Mouse (Mus musculus) left cerebral cortex, postnatal 4 days (tissue): ENCODE results near the gene 6430550D23Rik. TPM values are rescaled to one million over a fixed set of nuclear protein-coding genes. Genes with fewer than 3 reads are reported as not detected.
"Not testable (repeated sequence)": the region's sequence is repeated elsewhere in the genome, so short reads cannot be mapped to it uniquely, and the experiment has no call there.

Source experiments
- DNase-seq: peaks from one replicate; pipeline ENCODE4 v3.0.0-alpha.2; 2022
- intact Hi-C: fragments of 180-260 bp; cut with DNase I; formaldehyde crosslinking; loops from one replicate; pipeline ENCODE4 v1.15.1; 2025
- total RNA-seq, 2 experiments: library from RNA; stranded (reverse); gene quantifications; 2 replicates each; pipeline ENCODE4 v1.2.3; 2021

Gene 6430550D23Rik
- total RNA-seq, 2 experiments from 2014 or later, result 0.86 to 1.4 TPM

DNA sequence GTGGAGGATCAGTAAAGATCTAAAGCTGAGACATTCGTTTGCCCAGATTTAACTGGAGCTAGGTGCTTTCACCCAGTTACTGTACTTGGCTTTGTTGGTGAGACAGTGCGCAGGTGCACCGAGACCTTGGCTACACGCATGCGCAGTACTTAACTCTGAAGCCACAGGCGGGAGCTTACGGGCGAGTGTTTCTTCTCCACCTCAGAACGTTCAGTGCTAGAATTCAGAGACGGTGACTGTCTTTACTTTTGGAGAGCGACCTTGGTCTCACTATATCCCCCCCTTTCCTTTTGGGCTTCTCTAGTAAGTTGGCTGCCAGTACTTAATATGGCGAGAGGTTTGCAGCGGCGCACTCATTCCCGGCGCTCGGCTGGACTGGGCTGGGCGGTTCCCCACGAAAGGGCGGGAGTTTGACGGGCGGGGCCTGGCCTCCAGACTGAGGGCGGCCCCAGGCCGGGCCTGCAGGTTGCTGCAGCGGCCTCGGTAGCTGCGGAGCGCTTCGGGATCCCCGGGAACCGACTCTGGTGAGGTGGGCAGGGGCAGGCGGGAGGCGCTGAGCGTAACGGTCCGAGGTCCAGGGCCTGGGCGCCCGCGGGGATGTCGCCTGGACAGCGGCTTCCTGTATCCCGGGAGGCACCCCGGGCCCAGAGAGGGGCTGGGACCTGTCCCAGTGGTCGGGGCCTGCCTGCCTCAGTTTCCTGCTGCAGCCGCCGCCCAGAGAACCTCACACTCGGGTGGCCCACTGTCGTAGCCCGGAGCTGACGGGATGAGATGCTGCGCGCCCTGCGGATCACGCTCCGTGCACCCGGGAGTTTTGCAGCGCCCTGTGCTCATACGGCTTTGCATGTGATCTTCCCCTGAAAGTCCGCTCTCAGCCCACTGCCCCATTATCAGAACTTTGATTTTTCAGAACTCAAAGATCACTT, 51.4 kb downstream of the 6430550D23Rik start, which contains the start of gene Cep250:
TSS of gene Cep250 (plus strand) at position 325 of the 926 bp plus-strand sequence.
- intact Hi-C loops, result no loop called here
- peak; percentile 93 for DNase-seq

- DNase-seq, result peak; percentile 61
- intact Hi-C loops, result no loop called here
Observed at GRCm38 (mm10) chr2:155952006-155952405, 55.8 kb downstream of the 6430550D23Rik start.

DNA sequence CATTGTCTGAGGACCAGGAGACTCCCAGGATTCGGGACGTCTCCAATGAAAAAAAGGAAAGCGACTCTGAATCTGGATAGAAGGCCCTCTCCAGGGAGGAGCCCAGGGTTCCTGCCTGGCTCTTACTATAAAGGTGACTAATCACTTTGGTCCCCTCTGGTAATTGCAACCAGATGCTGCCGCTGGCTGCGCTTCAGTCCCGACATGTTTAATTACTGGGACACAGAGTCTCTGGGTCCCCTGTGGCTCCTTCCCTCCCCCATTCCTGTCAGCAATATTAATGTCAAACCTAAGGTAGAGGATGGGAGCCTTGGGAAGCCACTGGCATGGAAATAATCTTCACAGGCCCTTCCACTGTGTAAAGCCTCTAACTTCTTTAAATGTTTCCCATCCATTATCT, 58.4 kb downstream of the 6430550D23Rik start:
- DNase-seq, result peak; percentile 28
- intact Hi-C loops, result loop anchor here (5.0 kb wide), 1 partner anchor 102 kb away; no protein-coding TSS in a partner anchor

GRCm38 (mm10) chr2:155947390-155948002, 60.3 kb downstream of the 6430550D23Rik start:
- intact Hi-C loops, result loop anchor here (5.0 kb wide), 1 partner anchor 100 kb away; no protein-coding TSS in a partner anchor
- DNase-seq, result no peak

GRCm38 (mm10) chr2:155946499-155946898, 61.3 kb downstream of the 6430550D23Rik start:
- no peak for DNase-seq
- intact Hi-C loops, result loop anchor here (5.0 kb wide), 1 partner anchor 99 kb away; no protein-coding TSS in a partner anchor

DNA sequence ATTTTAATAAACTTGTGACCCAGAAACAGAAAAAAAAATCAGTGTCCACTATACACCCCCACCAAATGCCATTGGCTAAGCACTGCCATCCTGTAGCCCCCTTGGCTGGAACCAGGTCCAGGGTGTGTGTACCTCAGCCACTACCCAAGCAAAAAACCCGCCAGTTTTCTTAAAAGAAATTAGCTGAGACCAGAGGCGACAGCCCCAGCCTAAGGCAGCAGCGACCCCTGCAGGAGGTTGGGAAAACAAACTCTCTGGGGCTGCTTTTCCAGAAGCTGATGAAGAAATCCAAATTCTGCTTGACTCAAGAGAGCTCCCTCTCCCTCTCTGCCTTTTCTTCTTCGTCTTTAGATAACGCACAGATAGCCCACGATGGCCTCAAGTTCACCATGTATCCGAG, 61.7 kb downstream of the 6430550D23Rik start:
- peak; percentile 80 for DNase-seq
- intact Hi-C loops, result loop anchor here (5.0 kb wide), 1 partner anchor 99 kb away; no protein-coding TSS in a partner anchor

GRCm38 (mm10) chr2:155945580-155945979, 62.2 kb downstream of the 6430550D23Rik start:
- intact Hi-C loops, result loop anchor here (5.0 kb wide), 1 partner anchor 98 kb away; no protein-coding TSS in a partner anchor
- no peak for DNase-seq

DNA sequence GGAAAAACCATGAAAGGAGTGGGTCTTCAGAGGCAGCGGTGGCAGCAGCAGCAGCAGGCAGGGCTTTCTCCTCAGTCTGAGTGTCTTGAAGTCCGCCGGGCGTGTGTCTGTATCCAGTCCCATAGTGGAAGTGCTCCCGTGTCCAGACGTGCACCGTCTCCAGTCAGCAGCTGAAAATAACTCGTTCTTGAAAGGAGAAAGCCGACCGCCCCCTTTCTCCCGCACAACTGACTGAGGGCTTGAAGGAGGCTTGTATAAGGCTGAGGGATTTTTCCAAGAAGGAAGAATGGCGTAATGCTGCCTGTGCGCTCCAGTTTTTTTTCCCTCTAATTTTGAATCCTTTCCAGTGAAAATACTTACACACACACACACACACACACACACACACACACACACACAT, 62.7 kb downstream of the 6430550D23Rik start, which contains the start of gene Gdf5:
TSS of gene Gdf5 (minus strand) at position 244 of the 400 bp plus-strand sequence.
- DNase-seq, result no peak
- intact Hi-C loops, result loop anchor here (5.0 kb wide), 1 partner anchor 98 kb away; no protein-coding TSS in a partner anchor

DNA sequence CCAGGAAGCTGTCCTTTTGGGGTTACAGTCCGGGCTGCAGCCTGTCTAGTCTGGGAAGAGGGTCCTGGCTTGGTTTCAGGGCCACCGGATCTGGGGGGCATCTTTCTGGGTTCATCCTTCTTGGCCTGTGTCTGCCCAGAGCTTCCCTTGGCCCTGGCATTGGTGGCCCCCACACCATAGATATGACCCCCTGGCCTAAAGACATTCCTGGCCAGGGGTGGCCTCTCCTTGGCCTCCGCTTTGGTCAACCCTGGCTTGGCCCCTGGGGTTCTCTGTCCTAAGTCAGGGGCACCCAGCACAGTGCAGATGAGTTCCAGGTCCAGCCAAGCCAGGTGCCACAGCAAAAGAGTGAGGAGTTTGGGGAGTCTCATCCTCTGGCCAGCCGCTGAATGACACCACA, 63.1 kb downstream of the 6430550D23Rik start:
- intact Hi-C loops, result loop anchor here (5.0 kb wide), 1 partner anchor 97 kb away; no protein-coding TSS in a partner anchor

DNA sequence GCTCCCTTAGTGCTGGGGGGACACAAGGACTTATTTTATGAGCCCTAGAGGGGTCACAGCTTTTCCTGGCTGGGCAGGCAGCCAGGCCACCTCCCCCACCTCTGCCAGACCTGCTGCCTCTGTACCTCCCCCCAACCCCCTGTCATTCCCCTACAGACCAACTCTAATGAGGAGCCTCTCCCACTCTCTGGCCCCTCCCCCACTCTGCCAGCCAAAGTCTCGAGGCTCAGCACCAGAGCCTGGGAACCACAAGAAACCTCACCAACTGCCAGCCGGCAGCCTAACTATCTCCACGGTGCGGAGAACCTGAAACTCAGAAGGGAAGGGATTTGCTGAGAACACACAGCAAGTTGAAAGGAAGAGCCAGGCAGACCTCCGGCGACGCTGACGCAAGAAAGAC, 64.3 kb downstream of the 6430550D23Rik start:
- DNase-seq, result peak; percentile 26
- intact Hi-C loops, result no loop called here

More for the DNA sequence above, 63.1 kb downstream of the 6430550D23Rik start:
- DNase-seq, result no peak

GRCm38 (mm10) chr2:155941697-155942442, 65.9 kb downstream of the 6430550D23Rik start:
- intact Hi-C loops, result no loop called here
- peak; percentile 23 for DNase-seq

DNA sequence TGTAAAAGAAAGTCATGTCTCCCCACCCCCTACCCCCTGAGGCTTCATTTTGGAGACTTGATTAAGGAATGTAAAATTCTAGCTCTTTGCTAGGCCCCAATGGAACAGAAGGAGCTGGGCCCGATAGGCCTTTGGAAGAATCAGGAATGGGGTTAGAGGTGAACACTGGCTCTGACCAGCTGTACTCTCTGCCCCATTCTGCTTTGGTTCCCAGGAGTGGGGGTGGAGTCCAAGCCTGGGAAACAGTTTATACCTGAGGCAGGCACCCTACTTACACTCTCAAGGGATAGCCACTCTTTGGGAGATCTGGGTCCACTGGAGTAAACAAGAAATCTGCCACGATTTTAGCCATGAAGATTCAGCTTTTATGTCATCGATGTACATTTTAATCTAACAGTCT, 67.1 kb downstream of the 6430550D23Rik start, which contains the start of gene Gm15557:
TSS of gene Gm15557 (plus strand) at position 48 of the 400 bp plus-strand sequence.
- DNase-seq, result no peak
- intact Hi-C loops, result no loop called here

GRCm38 (mm10) chr2:155939897-155940529, 67.8 kb downstream of the 6430550D23Rik start:
- intact Hi-C loops, result no loop called here
- no peak for DNase-seq

DNA sequence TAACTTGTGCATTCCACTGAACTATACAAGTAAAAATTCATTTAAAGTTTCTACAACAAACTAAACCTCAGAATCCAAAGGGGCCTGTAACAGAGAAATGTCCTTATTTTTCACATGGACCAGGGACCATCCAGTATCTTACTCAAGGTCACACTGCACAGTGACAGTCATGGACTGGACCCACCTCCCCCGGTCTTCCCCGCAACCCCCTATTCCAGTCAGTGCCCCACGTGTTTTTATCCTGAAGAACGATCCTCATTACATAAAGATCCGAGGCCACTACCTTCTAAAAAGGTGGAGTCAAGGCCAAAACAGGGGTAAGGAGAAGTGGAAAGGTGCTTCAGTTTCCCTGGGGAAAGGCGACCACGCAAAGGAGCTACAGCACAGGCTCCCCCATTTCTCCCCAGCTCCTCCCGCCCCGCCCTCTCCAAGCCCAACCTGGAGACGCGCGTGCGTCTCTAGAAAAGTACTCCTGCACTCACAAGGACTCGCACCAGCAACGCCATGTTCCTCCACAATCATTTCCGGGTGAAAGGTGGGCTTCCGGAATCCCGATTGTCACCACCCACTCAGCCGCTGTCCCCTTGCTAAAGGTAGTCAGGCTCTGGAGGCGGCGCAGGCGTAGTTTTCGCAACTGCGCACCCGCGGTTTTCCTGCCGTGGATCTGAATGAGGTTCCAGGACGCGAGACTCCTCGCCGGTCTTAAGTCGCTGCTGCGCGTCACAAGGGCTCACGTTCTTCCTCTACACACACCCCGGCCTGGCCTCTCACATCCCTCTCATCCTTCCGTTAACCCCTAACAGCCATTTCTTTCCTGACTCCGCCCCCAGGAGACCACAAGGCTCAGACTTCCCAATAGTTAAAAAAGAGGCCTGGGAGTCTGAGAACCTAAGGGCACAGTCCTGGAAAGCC, 78.0 kb downstream of the 6430550D23Rik start, which contains the start of gene Uqcc1:
TSS of gene Uqcc1 (minus strand) at position 780 of the 912 bp plus-strand sequence.
- intact Hi-C loops, result no loop called here
- peak; percentile 91 for DNase-seq

GRCm38 (mm10) chr2:155928711-155929345, 78.9 kb downstream of the 6430550D23Rik start:
- intact Hi-C loops, result no loop called here
- no peak for DNase-seq

- intact Hi-C loops, DNase-seq: not testable (repeated sequence)
Observed at GRCm38 (mm10) chr2:155925213-155925612, 82.6 kb downstream of the 6430550D23Rik start.
